Mouse (Mus musculus): ENCODE measurements around the gene Theg. TPM values are rescaled to one million over a fixed set of nuclear protein-coding genes. Genes with fewer than 3 reads are reported as not detected.

Gene Theg
- total RNA-seq, 4 experiments from 2014 or later: 0.61 TPM; not detected in 3

DNA sequence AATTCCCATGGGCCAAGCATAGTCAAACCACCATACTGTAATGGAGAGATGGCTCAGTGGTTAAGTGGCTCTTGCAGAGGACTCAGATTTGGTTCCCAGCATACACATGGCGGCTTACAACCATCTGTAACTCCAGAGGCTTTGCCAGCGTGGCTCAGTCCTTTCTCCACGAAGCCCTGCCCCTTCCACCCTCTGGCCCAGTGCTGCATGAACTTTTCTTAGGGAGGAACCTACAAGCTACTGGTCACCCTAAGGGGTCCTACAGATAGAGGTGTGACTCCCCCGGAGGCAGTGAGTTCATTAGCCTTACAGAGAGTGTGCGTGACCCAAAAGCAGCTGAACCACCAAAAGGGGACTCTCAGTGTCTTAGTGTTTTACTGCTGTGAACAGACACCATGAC is 30.2 kb downstream of the Theg start:
- DNase-seq (ENCODE audit: low spot score in 2 of 2): no peak

DNA sequence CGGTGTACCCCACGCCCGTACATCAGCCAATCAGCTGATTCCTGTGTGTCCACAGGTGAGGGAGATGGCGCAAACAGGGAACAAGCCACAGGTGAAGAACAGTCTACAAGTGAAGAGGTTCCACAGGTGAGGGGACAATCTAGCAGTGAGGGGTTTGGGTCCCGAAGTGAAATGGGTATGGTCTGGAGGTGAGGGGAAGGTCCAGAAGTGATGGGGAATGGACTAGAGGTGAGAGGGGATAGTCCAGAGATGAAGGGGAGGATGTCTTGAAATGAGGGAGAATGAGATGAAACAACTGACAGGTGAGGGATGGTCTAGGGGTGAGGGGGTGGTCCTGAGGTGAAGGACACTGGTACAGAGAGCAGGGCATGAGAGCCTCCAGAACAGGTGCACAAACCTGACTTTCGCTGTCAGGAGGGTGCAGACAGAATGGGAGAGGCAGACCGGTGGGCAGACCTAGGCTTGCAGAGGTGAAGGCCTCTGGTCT is 31.9 kb downstream of the Theg start:
- DNase-seq (ENCODE audit: low spot score in 2 of 2): no peak

DNA sequence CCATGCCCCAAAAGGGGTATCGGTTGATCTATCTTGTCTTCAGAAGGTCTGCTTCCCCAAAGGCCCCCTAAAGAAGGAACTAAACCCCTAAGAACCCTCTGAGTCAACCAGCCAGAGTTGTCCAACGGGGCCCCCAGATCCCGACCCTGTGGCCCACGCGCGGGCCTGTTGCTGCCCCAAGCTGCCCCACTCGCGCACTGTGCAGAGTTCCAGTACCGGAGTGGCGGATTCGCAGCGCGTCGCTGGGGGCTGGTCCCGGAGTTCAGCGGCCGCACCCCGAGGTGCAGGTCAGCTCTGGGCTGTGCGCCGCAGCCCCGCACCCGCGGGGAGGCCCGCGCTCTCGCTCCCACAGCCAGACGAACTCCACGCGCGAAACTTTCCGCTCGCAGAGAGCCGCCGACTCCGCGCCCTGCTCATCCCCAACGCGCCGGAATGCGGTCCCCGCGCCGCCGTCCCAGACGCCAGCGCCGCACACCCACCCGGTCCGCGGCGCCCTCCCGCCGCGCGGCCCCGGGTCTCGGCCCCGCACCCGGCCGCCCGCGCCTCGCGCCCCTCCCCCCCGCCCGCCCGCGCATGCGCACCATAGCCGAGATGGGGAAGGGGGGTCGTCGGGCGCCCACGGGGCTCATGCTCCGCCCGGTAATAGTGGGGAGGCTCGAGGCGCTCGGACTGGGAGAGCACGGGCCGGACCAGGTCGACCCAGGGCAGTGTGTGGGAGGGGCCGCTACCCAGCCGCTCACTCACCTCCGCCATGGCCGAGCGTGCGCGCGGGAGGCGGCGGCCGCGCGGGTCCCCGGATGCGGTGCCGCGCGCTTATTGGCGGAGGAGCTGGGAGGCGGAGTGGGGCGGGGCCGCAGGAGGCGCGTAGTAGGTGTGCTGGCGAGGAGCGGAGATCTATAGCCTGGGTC is 32.5 kb downstream of the Theg start, which contains the start of gene Mier2:
TSS of gene Mier2 (minus strand) at position 870 of the 908 bp plus-strand sequence.
- DNase-seq (ENCODE audit: low spot score in 2 of 2): peak; percentile 66 to 78

DNA sequence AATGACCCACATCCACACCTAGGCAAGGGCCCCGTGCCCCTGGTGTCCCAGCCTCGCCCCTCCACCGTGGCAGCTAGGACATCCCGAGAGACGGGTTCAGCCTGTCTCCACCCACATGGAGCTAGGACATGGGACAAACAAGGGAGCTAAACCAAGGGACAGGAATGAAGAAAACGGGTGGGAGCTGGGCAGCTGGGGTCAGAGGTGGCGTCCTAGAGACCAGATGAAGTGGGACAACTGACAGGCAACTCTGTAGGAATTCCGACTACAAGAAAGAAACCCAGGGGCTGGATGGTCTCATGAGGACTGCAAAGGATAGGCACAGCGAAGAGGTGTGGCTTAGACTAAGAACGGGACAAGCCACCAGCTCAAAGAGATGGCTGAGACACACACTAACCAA is 33.4 kb downstream of the Theg start:
- no peak for DNase-seq (ENCODE audit: low spot score in 2 of 2)

DNA sequence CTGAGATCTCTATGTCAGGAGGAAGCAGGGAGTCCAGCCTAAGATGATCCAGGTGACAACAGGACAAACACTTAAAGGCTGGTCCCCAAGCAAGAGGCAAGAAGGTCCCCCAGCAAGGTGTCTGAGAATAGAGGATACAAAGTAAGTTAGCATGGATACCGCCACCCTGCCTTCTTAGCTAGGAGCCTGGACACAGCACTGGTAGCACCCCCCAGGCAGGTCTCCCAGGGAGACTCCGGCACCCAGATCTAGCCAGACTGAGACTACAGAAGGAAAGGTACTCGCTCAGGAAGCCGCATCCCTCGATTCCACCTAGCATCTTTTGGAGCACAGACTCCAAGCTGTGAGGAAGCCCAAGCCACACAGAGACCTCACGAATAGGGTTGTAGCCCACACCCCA is 34.0 kb downstream of the Theg start:
- DNase-seq (ENCODE audit: low spot score in 2 of 2): no peak

DNA sequence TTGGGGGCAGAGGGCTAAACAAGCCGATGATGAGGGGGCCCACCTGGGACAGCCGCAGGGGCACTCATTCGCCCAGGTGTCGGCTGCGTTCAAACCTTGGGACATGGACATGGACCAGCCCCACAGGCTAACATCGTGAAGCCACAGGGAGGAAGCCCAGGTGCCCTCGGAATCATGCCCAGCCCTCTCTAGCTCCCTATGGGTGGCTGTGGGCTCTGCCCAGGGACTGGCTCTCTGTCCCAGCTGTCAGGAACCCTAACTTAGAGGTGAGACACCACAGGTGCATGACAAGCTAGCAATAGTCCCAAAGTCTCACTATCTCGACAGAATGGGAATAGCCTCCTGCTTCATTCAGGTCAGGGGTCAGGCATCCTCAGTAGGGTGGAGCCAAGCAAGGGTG is 34.6 kb downstream of the Theg start:
- DNase-seq (ENCODE audit: low spot score in 2 of 2): no peak

DNA sequence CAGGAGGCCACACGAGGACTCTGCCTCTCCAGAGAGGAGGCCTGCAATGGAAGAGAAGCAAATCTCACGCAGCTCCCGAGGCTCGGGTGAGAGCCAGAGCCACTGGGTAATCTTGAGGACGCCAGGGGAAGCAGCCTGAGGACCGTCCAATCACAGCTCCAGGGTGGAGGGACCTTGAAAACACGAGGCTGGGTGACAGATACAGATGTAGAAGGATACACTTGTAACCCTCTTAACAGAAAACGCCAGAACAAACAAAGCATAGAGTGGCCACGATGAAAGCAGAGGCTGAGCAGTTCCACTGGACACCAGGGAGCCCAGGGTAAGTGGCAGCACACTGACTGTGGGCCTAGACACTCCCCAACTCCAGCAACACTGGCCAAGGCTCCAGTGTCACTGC is 36.8 kb downstream of the Theg start:
- no peak for DNase-seq (ENCODE audit: low spot score in 2 of 2)

DNA sequence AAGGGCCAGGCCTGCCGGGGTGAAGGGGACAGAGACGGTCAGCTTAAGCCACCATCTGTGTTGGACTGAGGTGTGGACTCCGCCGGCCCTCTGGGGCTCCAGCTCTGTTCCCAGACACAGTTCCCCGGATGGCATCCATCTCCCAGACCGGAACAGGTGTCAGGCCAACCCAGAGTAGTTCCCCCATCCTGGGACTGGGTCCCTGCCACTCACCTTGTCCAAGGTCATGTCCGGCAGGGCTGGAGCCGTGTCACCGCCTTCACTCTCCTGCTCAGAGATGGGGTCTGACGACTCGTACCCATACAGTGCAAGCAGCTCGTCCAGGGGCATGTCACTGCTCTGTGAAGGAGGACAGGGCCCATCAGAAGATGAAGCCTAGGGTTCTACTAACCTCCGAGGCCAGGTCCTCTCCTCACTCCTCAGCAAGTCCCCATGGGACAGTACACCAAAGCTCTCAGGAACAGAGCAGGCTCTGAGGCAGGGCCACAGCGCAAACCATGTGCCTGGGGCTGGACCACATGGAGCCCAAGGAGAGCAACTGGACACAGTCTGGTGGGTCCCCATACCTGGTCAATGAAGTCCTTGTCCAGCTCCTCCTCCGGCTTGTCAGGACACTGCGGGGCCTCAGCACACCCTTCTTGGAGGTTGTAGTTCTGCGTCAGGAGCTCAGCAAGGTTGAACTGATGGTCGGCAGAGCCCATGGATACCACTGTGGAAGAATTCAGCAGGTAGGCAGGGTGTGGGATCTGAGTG is 38.0 kb downstream of the Theg start:
- no peak for DNase-seq (ENCODE audit: low spot score in 2 of 2)

DNA sequence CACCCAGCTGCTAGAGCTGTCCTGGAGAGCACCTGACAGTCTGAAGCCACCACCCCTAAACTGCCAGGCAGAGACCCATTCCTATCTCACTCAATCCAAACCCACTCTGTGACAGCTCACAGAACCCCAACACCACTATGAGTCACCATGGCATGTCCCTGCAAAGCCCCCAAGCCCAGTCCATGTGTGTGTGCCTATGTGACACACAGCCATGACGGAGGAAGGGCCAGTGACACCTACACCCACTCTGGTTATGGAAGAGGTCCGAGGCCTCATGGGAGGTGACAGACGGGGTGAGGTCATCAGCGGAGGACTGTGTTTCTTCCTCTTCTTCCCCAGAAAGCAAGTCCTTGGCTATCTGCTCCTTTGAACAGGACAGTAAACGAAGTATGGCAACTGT is 38.6 kb downstream of the Theg start:
- DNase-seq (ENCODE audit: low spot score in 2 of 2): no peak

DNA sequence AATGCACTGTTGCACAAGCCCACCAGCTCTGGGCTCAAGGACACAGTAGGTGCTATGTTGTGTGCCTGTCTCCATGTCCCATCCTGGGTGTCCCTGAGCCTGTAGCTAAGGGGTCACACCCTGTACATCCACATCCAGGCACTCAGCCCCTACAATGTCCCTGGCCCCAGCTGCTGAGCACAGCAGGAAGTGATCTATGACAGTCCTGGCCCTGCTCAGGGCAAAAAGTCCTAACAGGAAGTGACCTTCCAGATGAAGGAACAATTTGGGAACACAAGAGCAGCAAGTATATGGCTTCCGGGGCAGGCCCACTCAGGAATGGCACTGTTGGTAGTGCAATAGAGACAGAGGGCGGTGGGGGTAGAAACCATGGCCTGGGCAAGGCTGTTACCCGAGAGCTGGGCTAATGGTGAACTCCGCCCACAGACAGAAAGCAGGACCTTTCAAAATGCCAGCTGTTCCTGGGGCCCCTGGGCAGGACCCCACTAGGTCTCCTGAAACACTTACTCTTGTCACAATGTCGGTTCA is 39.9 kb downstream of the Theg start:
- no peak for DNase-seq (ENCODE audit: low spot score in 2 of 2)

DNA sequence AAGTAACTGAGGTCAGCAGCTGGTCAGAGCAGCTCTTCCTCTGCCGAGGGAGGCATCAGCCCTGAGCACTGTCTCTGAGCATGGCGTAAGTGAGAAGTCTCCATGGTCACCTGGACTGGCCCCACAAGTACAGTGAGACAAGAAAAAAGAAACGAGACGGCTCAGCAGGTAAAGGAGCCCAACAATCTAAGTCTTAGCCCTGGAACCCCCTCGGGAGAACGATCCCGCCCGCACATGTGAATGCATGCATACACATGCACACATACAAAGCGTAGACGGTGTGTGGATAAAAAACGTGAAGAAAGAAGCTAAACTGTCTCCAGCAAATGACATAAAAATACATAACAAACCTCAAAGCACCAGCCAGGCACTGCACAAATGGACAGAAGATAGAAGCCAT is 40.6 kb downstream of the Theg start:
- no peak for DNase-seq (ENCODE audit: low spot score in 2 of 2)

DNA sequence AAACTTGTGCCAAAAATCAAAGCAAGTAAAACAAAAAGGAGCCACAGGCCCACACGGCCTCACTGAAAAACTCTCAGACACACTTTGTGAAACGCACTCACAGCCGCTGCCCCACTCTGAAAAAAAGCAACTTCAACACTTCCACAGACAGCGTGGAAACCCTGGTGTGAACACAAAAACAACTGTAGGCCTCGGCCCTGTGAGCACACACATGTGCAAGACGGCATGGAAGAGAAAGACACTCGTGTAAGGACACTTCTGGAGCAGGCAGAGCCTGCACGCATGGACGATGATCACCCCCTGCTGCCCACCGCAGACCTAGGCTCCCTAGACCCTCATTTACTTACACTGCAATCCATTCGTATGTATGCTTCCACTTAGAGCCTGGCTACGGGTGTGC is 41.2 kb downstream of the Theg start:
- DNase-seq (ENCODE audit: low spot score in 2 of 2): no peak

DNA sequence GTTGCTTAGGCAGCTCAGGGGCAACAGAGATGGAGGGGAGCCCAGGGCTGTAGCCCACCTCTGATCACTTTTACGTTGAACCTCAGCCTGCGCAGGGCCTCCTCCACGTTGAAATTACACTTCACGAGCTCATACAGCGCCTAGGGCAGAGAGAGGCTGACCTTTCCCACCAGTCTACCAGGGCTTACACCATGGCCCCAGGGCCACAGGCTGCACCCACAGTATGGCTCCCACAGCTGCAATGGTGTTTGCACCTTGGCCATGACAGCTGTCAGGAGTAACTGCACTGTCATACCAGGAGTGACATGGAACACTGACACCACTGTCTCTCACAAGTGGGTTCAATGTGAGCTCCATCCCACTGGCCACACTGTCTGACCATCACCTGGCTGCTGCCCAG is 42.5 kb downstream of the Theg start:
- no peak for DNase-seq (ENCODE audit: low spot score in 2 of 2)

DNA sequence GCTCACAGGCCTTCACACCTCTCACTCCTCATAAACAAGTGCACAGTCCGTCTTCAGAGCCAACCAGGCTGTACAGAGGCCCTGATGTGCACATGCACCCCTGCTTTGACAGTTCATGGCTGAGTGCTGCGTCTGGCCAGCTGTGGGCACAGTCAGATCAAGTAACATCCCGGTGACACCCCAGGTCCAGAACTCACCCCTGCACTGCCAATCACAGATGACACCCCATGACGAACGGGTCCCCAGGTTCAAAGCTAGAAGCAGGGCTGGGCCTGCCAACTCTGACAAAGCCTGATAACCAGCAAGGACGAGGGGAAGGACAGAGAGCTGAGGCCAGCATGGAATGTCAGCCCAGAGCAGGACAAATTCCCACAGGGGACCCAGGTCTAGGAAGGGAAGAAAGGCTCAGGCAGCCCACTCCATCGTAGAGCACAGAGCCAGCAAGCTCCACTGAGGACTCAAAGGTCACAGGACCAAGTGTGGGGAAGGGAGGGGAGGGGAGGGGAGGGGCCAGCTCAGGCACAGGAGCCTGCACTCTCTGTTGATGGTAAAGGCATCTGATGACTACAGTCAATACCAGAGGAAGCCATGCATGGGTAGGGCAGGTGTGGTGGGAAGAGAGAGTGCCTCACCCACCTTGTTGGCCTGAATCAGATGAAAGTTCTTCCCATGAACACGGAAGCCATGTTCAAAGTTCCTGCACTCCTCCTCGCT is 43.1 kb downstream of the Theg start:
- no peak for DNase-seq (ENCODE audit: low spot score in 2 of 2)

DNA sequence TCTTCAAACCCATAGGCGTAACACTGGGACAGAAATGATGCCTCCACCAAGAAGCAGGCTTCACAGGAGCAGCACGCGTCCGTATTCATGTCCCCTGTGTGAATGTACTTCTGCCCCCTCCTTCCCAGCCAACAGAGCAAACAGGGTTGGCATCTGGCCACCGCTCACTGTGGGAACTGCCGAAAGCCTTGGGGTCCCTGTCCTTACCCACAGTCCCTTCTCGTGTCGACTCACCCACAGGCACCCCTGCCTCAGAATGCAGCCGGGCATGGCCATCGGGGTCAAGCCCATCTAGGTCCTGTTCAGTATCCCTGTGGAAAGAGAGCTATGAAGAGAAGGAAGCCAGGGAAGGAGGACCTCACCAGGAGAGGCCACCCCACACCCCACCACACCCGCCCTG is 45.0 kb downstream of the Theg start:
- no peak for DNase-seq (ENCODE audit: low spot score in 2 of 2)

DNA sequence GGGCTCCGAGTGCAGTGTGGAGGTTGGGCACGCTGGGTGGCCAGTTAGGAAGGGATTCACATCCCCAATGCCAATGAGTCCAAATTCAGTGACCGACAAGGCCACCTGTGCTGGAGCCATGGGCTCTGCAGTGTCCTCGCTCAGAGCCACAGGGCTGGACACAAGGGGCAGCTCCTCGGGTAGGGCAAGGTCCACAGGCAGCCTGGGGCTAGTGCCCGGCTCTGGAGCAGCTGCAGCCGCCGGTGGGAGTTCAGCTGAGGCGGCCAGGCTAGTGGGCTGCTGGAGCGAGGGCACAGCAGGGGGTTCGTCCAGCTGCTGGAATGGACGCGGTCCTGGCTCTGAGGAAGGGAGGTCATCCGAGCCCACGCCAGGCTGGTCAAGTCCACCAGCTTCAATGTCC is 45.6 kb downstream of the Theg start:
- DNase-seq (ENCODE audit: low spot score in 2 of 2): no peak

DNA sequence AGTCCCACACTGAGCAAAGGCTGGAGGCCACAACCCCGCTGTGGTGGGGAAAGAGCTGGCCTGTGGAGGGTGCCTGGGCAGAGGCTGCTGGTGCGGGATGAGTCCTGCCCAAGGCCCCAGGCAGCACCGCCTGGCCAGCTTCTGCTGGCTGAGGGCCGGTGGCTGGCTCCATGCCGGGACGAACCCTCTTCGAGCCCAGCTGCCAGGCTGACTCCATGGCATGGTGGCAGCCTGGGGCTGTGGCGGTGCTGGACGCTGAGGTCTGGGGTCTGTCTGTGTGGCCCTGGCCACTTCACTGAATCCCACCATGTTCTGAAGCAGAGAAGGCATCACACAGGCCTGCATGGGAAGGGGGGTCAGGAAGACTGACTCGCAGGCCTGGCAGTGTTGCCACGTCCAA is 46.4 kb downstream of the Theg start:
- no peak for DNase-seq (ENCODE audit: low spot score in 2 of 2)

DNA sequence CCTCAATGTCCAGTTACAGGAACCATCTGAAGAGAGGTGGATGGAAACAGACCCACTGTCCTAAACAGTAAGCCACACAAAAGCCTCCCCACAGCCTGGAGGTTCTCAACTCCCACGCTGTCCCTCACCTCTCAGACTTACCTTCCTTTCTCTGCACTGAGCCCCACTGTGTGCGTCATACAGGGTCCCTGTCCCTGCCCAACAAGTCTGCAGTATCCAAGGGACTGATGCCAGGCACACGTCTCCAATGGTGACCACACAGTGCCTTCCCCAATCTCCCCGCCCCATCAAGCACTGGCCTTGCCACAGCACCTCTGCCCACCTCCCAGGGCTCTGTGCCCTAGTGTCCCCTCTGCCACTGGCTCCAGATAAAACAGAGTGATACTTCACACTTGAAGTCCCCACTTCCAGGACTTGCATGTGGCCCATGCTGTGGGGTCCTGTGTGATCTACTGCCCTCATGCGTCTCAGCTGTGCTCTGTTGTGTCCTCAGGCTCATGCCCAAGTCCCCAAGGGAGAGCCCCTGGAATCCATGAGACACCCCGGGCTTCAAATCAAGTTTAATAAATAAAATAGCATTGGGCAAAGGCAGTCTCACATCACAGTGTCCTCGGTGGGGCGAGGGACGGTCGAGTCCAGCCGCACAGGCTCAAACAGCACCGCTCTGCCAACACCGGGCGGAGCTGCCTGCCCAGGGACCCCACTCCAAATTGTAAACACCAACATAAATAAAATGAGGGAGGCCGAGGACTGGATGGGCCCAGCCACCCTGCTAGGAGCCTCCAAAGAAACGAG is 47.2 kb downstream of the Theg start:
- DNase-seq (ENCODE audit: low spot score in 2 of 2): no peak

DNA sequence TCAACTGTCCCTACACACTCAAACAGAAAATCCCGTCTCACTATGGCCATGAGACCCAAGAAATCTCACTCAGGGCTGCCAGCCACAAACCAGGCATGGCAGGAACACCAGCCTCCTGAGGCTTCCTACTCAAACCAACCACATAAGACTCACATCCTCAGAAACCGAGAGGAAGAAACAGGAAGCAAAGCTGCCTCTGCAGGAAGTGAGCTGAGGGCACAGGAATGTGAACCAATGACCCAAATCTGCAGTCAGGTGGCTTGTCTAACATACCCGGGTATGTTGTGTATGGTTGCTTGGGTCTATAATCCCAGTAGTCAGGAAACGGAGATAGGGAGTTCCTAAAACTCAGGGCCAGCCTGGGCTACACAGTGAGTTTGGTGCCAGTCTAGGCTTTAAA is 48.3 kb downstream of the Theg start:
- no peak for DNase-seq (ENCODE audit: low spot score in 2 of 2)

DNA sequence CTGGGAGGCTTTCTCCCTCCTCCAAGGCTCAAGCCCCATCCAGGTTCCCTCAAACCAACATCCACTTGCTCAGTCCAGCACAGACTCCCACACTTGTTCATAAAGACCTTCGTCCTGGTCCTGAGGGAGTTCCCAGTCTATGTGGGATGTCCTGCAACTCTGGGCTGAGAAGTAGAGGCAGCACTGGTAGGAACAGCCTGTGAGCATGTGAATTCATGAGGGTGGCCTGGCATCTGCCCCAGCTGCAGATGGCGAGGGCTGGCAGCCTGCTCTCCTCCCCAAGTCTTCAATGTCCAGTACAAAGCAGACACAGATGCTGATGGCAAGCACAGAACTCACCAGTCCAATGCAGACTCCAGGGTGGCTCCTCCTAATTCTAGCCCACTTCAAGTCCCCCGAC is 48.8 kb downstream of the Theg start:
- peak in 1 of 2 experiments; percentile 35 for DNase-seq (ENCODE audit: low spot score in 2 of 2)

DNA sequence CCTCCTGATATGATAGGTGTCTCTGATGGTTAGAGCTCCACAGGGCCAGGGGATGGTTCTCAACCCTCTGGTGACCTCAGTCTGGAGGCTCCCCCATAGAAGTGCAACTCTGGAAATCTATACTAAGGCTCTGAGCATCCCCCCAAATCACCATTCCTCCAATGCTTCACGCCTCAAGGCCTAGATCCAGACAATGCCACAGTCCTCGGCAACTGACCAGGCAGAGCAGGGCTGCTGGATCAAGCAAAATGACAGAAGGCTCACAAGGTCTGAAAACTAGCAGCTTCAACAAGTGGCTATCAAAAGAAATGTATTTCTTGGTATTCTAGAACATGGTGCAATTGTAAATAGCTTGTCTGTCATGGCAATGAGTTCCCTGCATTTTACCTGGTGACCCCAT is 49.4 kb downstream of the Theg start:
- DNase-seq (ENCODE audit: low spot score in 2 of 2): no peak
